Mouse (Mus musculus): Measurements from ENCODE around the gene Rbm44. TPM values are rescaled to one million over a fixed set of nuclear protein-coding genes. Genes with fewer than 3 reads are reported as not detected.

The Rbm44 gene
- not detected for total RNA-seq (2021)

GRCm38 (mm10) chr1:91144813-91145212 lies at the start of gene Rbm44:
Gene Rbm44 (plus strand): TSS chr1:91145089.
- no peak for DNase-seq (ENCODE audit: extremely low spot score in 1 of 2, low spot score in 1 of 2)

- no peak for DNase-seq (ENCODE audit: extremely low spot score in 1 of 2, low spot score in 1 of 2)
These were observed 49.6 kb upstream of the Rbm44 start for GRCm38 (mm10) chr1:91095258-91095657.

- no peak for DNase-seq (ENCODE audit: extremely low spot score in 1 of 2, low spot score in 1 of 2)
These were observed 49.0 kb upstream of the Rbm44 start for GRCm38 (mm10) chr1:91095853-91096252.

GRCm38 (mm10) chr1:91096490-91096889 lies 48.4 kb upstream of the Rbm44 start:
- no peak for DNase-seq (ENCODE audit: extremely low spot score in 1 of 2, low spot score in 1 of 2)

GRCm38 (mm10) chr1:91097283-91097834 lies 47.5 kb upstream of the Rbm44 start:
- no peak for DNase-seq (ENCODE audit: extremely low spot score in 1 of 2, low spot score in 1 of 2)

- peak; percentile 52 to 83 for DNase-seq (ENCODE audit: extremely low spot score in 1 of 2, low spot score in 1 of 2)
These were observed 46.0 kb upstream of the Rbm44 start for GRCm38 (mm10) chr1:91098887-91099286.

GRCm38 (mm10) chr1:91101709-91102440 lies 43.0 kb upstream of the Rbm44 start:
- DNase-seq (ENCODE audit: extremely low spot score in 1 of 2, low spot score in 1 of 2), result no peak

GRCm38 (mm10) chr1:91103366-91103983 lies 41.4 kb upstream of the Rbm44 start:
- no peak for DNase-seq (ENCODE audit: extremely low spot score in 1 of 2, low spot score in 1 of 2)

GRCm38 (mm10) chr1:91107548-91107947 lies 37.3 kb upstream of the Rbm44 start:
- no peak for DNase-seq (ENCODE audit: extremely low spot score in 1 of 2, low spot score in 1 of 2)

GRCm38 (mm10) chr1:91109302-91109701 lies 35.6 kb upstream of the Rbm44 start:
- DNase-seq (ENCODE audit: extremely low spot score in 1 of 2, low spot score in 1 of 2), result no peak

- no peak for DNase-seq (ENCODE audit: extremely low spot score in 1 of 2, low spot score in 1 of 2)
These were observed 32.7 kb upstream of the Rbm44 start for GRCm38 (mm10) chr1:91112171-91112570.

GRCm38 (mm10) chr1:91112606-91113005 lies 32.3 kb upstream of the Rbm44 start:
- DNase-seq (ENCODE audit: extremely low spot score in 1 of 2, low spot score in 1 of 2), result no peak

- no peak for DNase-seq (ENCODE audit: extremely low spot score in 1 of 2, low spot score in 1 of 2)
These were observed 22.8 kb upstream of the Rbm44 start for GRCm38 (mm10) chr1:91122121-91122520.

- no peak for DNase-seq (ENCODE audit: extremely low spot score in 1 of 2, low spot score in 1 of 2)
These were observed 21.9 kb upstream of the Rbm44 start for GRCm38 (mm10) chr1:91123004-91123403.

GRCm38 (mm10) chr1:91123466-91123865 lies 21.4 kb upstream of the Rbm44 start:
- DNase-seq (ENCODE audit: extremely low spot score in 1 of 2, low spot score in 1 of 2), result no peak

- no peak for DNase-seq (ENCODE audit: extremely low spot score in 1 of 2, low spot score in 1 of 2)
These were observed 16.0 kb upstream of the Rbm44 start for GRCm38 (mm10) chr1:91128849-91129248.

GRCm38 (mm10) chr1:91137036-91137435 lies 7.9 kb upstream of the Rbm44 start:
- DNase-seq (ENCODE audit: extremely low spot score in 1 of 2, low spot score in 1 of 2), result no peak

- no peak for DNase-seq (ENCODE audit: extremely low spot score in 1 of 2, low spot score in 1 of 2)
These were observed 6.6 kb downstream of the Rbm44 start for GRCm38 (mm10) chr1:91151509-91151908.

- DNase-seq (ENCODE audit: extremely low spot score in 1 of 2, low spot score in 1 of 2), result no peak
These were observed 21.9 kb downstream of the Rbm44 start for GRCm38 (mm10) chr1:91166798-91167197.

- no peak for DNase-seq (ENCODE audit: extremely low spot score in 1 of 2, low spot score in 1 of 2)
These were observed 24.3 kb downstream of the Rbm44 start for GRCm38 (mm10) chr1:91169157-91169556.

GRCm38 (mm10) chr1:91174796-91175195 lies 29.9 kb downstream of the Rbm44 start:
- no peak for DNase-seq (ENCODE audit: extremely low spot score in 1 of 2, low spot score in 1 of 2)

GRCm38 (mm10) chr1:91176026-91176425 lies 31.1 kb downstream of the Rbm44 start:
- DNase-seq (ENCODE audit: extremely low spot score in 1 of 2, low spot score in 1 of 2), result no peak

Measured in layer of hippocampus, postnatal 25 days (tissue).